ENCODE assay signal across 10 mouse cellular contexts in the genomic region with DNA sequence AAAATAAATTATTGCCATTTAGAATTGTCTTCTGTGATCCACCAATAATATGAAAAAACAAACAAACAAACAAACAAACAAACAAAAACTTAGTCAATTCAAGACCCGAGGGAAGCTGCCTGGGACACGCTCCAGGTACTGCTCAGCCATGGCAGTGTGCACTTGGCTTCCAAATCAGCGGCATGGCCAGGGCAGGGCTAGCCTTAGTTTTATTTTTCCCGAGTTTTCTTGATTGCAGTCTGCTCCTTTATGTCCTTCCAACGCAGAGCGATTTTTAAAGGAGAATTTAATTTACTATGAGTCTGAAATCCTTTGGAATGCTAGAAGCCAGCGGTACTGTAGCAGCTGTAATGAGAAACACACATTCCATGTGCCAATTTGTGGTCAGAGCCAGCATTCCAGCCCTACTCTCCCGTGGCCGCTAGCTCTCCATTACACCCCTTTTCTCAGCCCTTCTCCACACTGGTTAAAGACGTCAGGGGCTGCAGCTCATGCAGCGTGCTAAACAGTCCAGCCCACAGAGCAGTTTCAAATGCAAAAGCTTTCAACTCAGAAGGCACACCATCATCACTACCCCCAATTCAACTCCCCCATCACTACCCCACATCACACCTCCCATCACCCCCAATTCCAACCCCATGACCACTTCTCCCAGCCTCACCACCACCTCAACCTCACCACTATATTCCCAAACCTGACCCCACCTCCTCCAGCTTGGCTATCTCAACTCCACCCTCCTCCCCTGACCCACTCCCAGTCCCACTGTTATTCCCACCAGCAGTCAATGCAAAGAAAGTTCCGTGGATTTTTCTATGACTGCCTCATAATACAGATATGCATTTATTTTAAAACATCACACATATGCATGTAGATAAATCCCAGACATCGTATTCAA.
DNase-seq lines count a peak whose midpoint lies in the region; ATAC-seq and TF ChIP-seq lines count a peak whose summit lies in the region.
"Had no signal": no experiment of that assay in that cellular context is flagged by ENCODE, and none has a peak within 500 bp of the region (broad histone marks: within the 10 kb centered on the region; RNA-seq: fewer than 3 reads in every experiment).

No protein-coding gene starts in this region.

- peak; percentile 38; the same call in 1 of the 2 replicates for ATAC-seq in forebrain, postnatal 0 days
- no peak for ATAC-seq in forebrain, embryonic 12.5 days (ENCODE audit: low FRiP score)
- ATAC-seq in Patski = peak; percentile 97
- 0 out of 2 replicates have a peak, but pooled peaks have one; percentile 69 for ATAC-seq in hindbrain, embryonic 16.5 days
- peak; percentile 92 for ATAC-seq in limb, embryonic 15.5 days (ENCODE audit: insufficient number of reproducible peaks, low FRiP score, low TSS enrichment, low read depth)

- H3K4me3 ChIP-seq in forebrain, postnatal 0 days (ENCODE audit: low read depth, low read length) = no peak overlapping the region
- H3K4me3 ChIP-seq in forebrain, embryonic 12.5 days (replicated peaks) = no peak overlapping the region
- no peak overlapping the region for H3K4me3 ChIP-seq in hindbrain, embryonic 16.5 days (ENCODE audit: low read length)
- no peak overlapping the region for H3K4me3 ChIP-seq in limb, embryonic 15.5 days
- H3K4me3 ChIP-seq: heart, embryonic 15.5 days; midbrain, embryonic 12.5 days had no signal

- 44% methylated on average over 13 of the region's 13 CpGs for WGBS in forebrain, postnatal 0 days
- 73% methylated on average over 13 of the region's 13 CpGs for WGBS in forebrain, embryonic 12.5 days
- WGBS in hindbrain, embryonic 16.5 days = 59% methylated on average over 13 of the region's 13 CpGs
- WGBS in limb, embryonic 15.5 days = 17% methylated on average over 13 of the region's 13 CpGs

- no peak overlapping the region for H3K4me2 ChIP-seq in forebrain, postnatal 0 days (ENCODE audit: low read depth)
- H3K4me2 ChIP-seq in forebrain, embryonic 12.5 days = no peak overlapping the region
- H3K4me2 ChIP-seq in hindbrain, embryonic 16.5 days (ENCODE audit: low read length) = no peak overlapping the region
- H3K4me2 ChIP-seq in limb, embryonic 15.5 days = 0 out of 2 replicates have a peak overlapping the region, but pooled peaks have one; percentile 24
- H3K4me2 ChIP-seq: heart, embryonic 15.5 days; midbrain, embryonic 12.5 days had no signal

- no peak for TF ChIP-seq CTCF in forebrain, postnatal 0 days (IDR thresholded peaks at IDR 0.05; ENCODE audit: low read depth)
- TF ChIP-seq CTCF in Patski (IDR thresholded peaks at IDR 0.05) = no peak

- H3K27ac ChIP-seq in forebrain, postnatal 0 days (ENCODE audit: low read depth, low read length) = no peak overlapping the region
- no peak overlapping the region; the same call in 1 of the 2 replicates for H3K27ac ChIP-seq in forebrain, embryonic 12.5 days
- no peak overlapping the region for H3K27ac ChIP-seq in hindbrain, embryonic 16.5 days (ENCODE audit: low read depth, low read length)
- peak overlapping the region; percentile 90 for H3K27ac ChIP-seq in limb, embryonic 15.5 days
- H3K27ac ChIP-seq: heart, embryonic 15.5 days; midbrain, embryonic 12.5 days had no signal

- no peak for DNase-seq in forebrain, postnatal 0 days
- peak; percentile 85 for DNase-seq in Patski (ENCODE audit: low read depth, low spot score)
- DNase-seq in right cerebral cortex, adult 2 months (ENCODE audit: low spot score in 2 of 2) = no peak
- no peak for DNase-seq in layer of hippocampus, adult 9-10 months (ENCODE audit: low spot score)
- DNase-seq in right cerebral cortex, adult 18-20 months = no peak

- H3K4me1 ChIP-seq in forebrain, postnatal 0 days (ENCODE audit: insufficient read depth) = no peaks in the 10 kb centered on the region
- H3K4me1 ChIP-seq in forebrain, embryonic 12.5 days = no peaks in the 10 kb centered on the region
- H3K4me1 ChIP-seq in hindbrain, embryonic 16.5 days (ENCODE audit: control insufficient read depth, insufficient read depth, low read depth, low read length) = no peaks in the 10 kb centered on the region
- peaks cover 47% of the 10 kb centered on the region for H3K4me1 ChIP-seq in limb, embryonic 15.5 days
- H3K4me1 ChIP-seq: heart, embryonic 15.5 days; midbrain, embryonic 12.5 days had no signal

- POLR2A ChIA-PET in Patski (lab: Charles Lee) = no interaction called here

- no peaks in the 10 kb centered on the region for H3K27me3 ChIP-seq in forebrain, postnatal 0 days (ENCODE audit: insufficient read depth, low read length)
- H3K27me3 ChIP-seq in forebrain, embryonic 12.5 days = no peaks in the 10 kb centered on the region
- H3K27me3 ChIP-seq in Patski = no peaks in the 10 kb centered on the region
- H3K27me3 ChIP-seq in hindbrain, embryonic 16.5 days (replicated peaks; ENCODE audit: control insufficient read depth, insufficient read depth, low read length) = no peaks in the 10 kb centered on the region
- no peaks in the 10 kb centered on the region for H3K27me3 ChIP-seq in limb, embryonic 15.5 days
- H3K27me3 ChIP-seq: heart, embryonic 15.5 days; midbrain, embryonic 12.5 days had no signal

- H3K36me3 ChIP-seq in forebrain, postnatal 0 days (ENCODE audit: insufficient read depth) = no peaks in the 10 kb centered on the region
- no peaks in the 10 kb centered on the region for H3K36me3 ChIP-seq in forebrain, embryonic 12.5 days (replicated peaks)
- no peaks in the 10 kb centered on the region for H3K36me3 ChIP-seq in hindbrain, embryonic 16.5 days (ENCODE audit: control insufficient read depth, insufficient read depth, low read length)
- no peaks in the 10 kb centered on the region for H3K36me3 ChIP-seq in limb, embryonic 15.5 days
- H3K36me3 ChIP-seq: heart, embryonic 15.5 days; midbrain, embryonic 12.5 days had no signal

- H3K9me3 ChIP-seq in forebrain, postnatal 0 days (ENCODE audit: low read length) = no peaks in the 10 kb centered on the region
- no peaks in the 10 kb centered on the region for H3K9me3 ChIP-seq in forebrain, embryonic 12.5 days
- H3K9me3 ChIP-seq in hindbrain, embryonic 16.5 days (ENCODE audit: control insufficient read depth, low read length) = no peaks in the 10 kb centered on the region
- H3K9me3 ChIP-seq in limb, embryonic 15.5 days = no peaks in the 10 kb centered on the region
- H3K9me3 ChIP-seq: heart, embryonic 15.5 days; midbrain, embryonic 12.5 days had no signal

- CTCF ChIA-PET in Patski (lab: Charles Lee) = interaction anchor here (0.9 to 1.3 kb wide), 3 partner anchors 9 to 477 kb away, joined by 3 read pairs; no protein-coding TSS in a partner anchor

- in situ Hi-C loops in Patski (cut with MboI; ENCODE audit: low pct_unique_long_range_greater_than_20kb) = no loop called here

- no peak overlapping the region for H3K9ac ChIP-seq in forebrain, postnatal 0 days
- no peak overlapping the region for H3K9ac ChIP-seq in forebrain, embryonic 12.5 days
- no peak overlapping the region for H3K9ac ChIP-seq in hindbrain, embryonic 16.5 days (ENCODE audit: low read depth, low read length)
- no peak overlapping the region for H3K9ac ChIP-seq in limb, embryonic 15.5 days
- H3K9ac ChIP-seq: heart, embryonic 15.5 days; midbrain, embryonic 12.5 days had no signal
